Mouse (Mus musculus): ENCODE data around the gene Tsga10ip. TPM values are rescaled to one million over a fixed set of nuclear protein-coding genes. Genes with fewer than 3 reads are reported as not detected.

The Tsga10ip gene
- under 1 TPM in 1 of 4 experiments, not detected in 3; 0.17 TPM for total RNA-seq (2022)

- DNase-seq: no peak
These were observed at the start of gene Tsga10ip for GRCm38 (mm10) chr19:5402293-5402692. Tsga10ip (minus strand) TSS chr19:5402526.

GRCm38 (mm10) chr19:5451766-5452165 lies 49.4 kb upstream of the Tsga10ip start:
- DNase-seq: no peak

- no peak for DNase-seq
These were observed 47.3 kb upstream of the Tsga10ip start for GRCm38 (mm10) chr19:5449673-5450072.

- DNase-seq: no peak
These were observed 46.2 kb upstream of the Tsga10ip start for GRCm38 (mm10) chr19:5448354-5449150.

GRCm38 (mm10) chr19:5447515-5448353 lies 45.4 kb upstream of the Tsga10ip start, which contains the start of gene Fosl1:
Fosl1 (plus strand) TSS chr19:5447547.
- no peak for DNase-seq

- no peak for DNase-seq
These were observed 43.4 kb upstream of the Tsga10ip start for GRCm38 (mm10) chr19:5445747-5446146.

GRCm38 (mm10) chr19:5444954-5445353 lies 42.6 kb upstream of the Tsga10ip start:
- DNase-seq: no peak

GRCm38 (mm10) chr19:5444371-5444908 lies 42.1 kb upstream of the Tsga10ip start:
- DNase-seq: no peak

- DNase-seq: no peak
These were observed 31.6 kb upstream of the Tsga10ip start for GRCm38 (mm10) chr19:5433951-5434350.

GRCm38 (mm10) chr19:5432992-5433852 lies 30.9 kb upstream of the Tsga10ip start:
- peak; percentile 53 for DNase-seq

- no peak for DNase-seq
These were observed 29.7 kb upstream of the Tsga10ip start for GRCm38 (mm10) chr19:5431911-5432464.

- no peak for DNase-seq
These were observed 28.1 kb upstream of the Tsga10ip start for GRCm38 (mm10) chr19:5430408-5430807.

- peak; percentile 87 for DNase-seq
These were observed 27.5 kb upstream of the Tsga10ip start for GRCm38 (mm10) chr19:5429806-5430205.

- DNase-seq: no peak
These were observed 26.9 kb upstream of the Tsga10ip start for GRCm38 (mm10) chr19:5429219-5429618.

- no peak for DNase-seq
These were observed 25.8 kb upstream of the Tsga10ip start for GRCm38 (mm10) chr19:5428083-5428482.

GRCm38 (mm10) chr19:5426640-5427290 lies 24.4 kb upstream of the Tsga10ip start:
- no peak for DNase-seq

GRCm38 (mm10) chr19:5425906-5426565 lies 23.7 kb upstream of the Tsga10ip start:
- DNase-seq: no peak

- DNase-seq: peak; percentile 89
These were observed 22.7 kb upstream of the Tsga10ip start, which contains the start of the genes Drap1 and AI837181 for GRCm38 (mm10) chr19:5424782-5425741. Drap1 (minus strand) TSS chr19:5424979. AI837181 (plus strand) TSS chr19:5425144.

GRCm38 (mm10) chr19:5424092-5424781 lies 21.9 kb upstream of the Tsga10ip start:
- peak; percentile 74 for DNase-seq
